Mouse (Mus musculus) neural tube, embryonic 11.5 days (tissue): Measurements from ENCODE around the gene Gckr. TPM values are rescaled to one million over a fixed set of nuclear protein-coding genes. Genes with fewer than 3 reads are reported as not detected.

Experiments used
- ATAC-seq: fragments of 200-750 bp; cut with Nextera tagmentation; 2 replicates; pipeline ENCODE4 v1.8.0; 2017; ENCODE audit warnings: moderate number of reproducible peaks, mild to moderate bottlenecking, moderate TSS enrichment, moderate library complexity; ENCODE audit not compliant: insufficient read depth, low FRiP score, low TSS enrichment
- DNase-seq: peaks from one replicate; pipeline ENCODE4 v3.0.0-alpha.2; 2015; ENCODE audit warnings: low spot score
- H3K27ac ChIP-seq: fragments of 300-500 bp; sonication (generic); 2 replicates; pipeline ENCODE4 v1.5.1; 2014; ENCODE audit warnings: low read depth, mild to moderate bottlenecking, low read length
- H3K27me3 ChIP-seq: fragments of 300-500 bp; sonication (generic); 2 replicates; pipeline ENCODE4 v1.6.1; 2014; ENCODE audit warnings: mild to moderate bottlenecking, low read length, mixed read lengths; ENCODE audit not compliant: control insufficient read depth, insufficient read depth
- H3K36me3 ChIP-seq: fragments of 300-500 bp; sonication (generic); 2 replicates; pipeline ENCODE4 v1.6.1; 2014; ENCODE audit warnings: mild to moderate bottlenecking, low read length, moderate library complexity, mixed read lengths; ENCODE audit not compliant: control insufficient read depth, insufficient read depth
- H3K4me1 ChIP-seq: fragments of 300-500 bp; sonication (generic); 2 replicates; pipeline ENCODE4 v1.6.1; 2014; ENCODE audit warnings: low read length, mixed read lengths; ENCODE audit not compliant: control insufficient read depth, insufficient read depth
- H3K4me2 ChIP-seq: fragments of 300-500 bp; sonication (generic); 2 replicates; pipeline ENCODE4 v1.6.1; 2014; ENCODE audit warnings: low read depth, mild to moderate bottlenecking, moderate library complexity
- H3K4me3 ChIP-seq: fragments of 300-500 bp; sonication (generic); 2 replicates; pipeline ENCODE4 v1.5.1; 2014; ENCODE audit warnings: low read depth, low read length
- H3K9ac ChIP-seq: fragments of 300-500 bp; sonication (generic); 2 replicates; pipeline ENCODE4 v1.6.1; 2014; ENCODE audit warnings: mild to moderate bottlenecking, low read length
- H3K9me3 ChIP-seq: fragments of 300-500 bp; sonication (generic); 2 replicates; pipeline ENCODE4 v1.6.1; 2016; ENCODE audit warnings: low read length; ENCODE audit not compliant: control insufficient read depth
- WGBS: fragments of 180-500 bp; shearing (Covaris S2); extraction: QIAGEN DNeasy Blood & Tissue Kit; methylation state at CpG from one replicate; pipeline ENCODE4 v1.1.7; 2014; 5-methylcytosine and 5-hydroxymethylcytosine counted together
- polyA plus RNA-seq: library from polyadenylated mRNA; unstranded; fragments of >200 nt; fragmentation: Nextera tagmentation; extraction: Ambion mirVana; gene quantifications from 2 replicates; pipeline ENCODE4 v1.2.1, GENCODE M21; 2014

Gckr gene
- not detected in 2 replicates for polyA plus RNA-seq

- WGBS = 77% methylated on average over 13 of the region's 13 CpGs
- H3K4me3 ChIP-seq = peak within 1 kb of the TSS; percentile 85
- no peak for ATAC-seq
- no peak within 1 kb of the TSS for H3K27ac ChIP-seq
- peaks cover 6% of the 10 kb centered on the region for H3K36me3 ChIP-seq
- H3K9me3 ChIP-seq = no peaks in the 10 kb centered on the region
- peaks cover 8% of the 10 kb centered on the region for H3K4me1 ChIP-seq
- DNase-seq = no peak
- peak within 1 kb of the TSS; percentile 97 for H3K4me2 ChIP-seq
- H3K27me3 ChIP-seq = no peaks in the 10 kb centered on the region
- no peak within 1 kb of the TSS; the same call in 1 of the 2 replicates for H3K9ac ChIP-seq
Observed at GRCm38 (mm10) chr5:31297047-31297757, at the start of gene Gckr. TSS of gene Gckr (plus strand) at chr5:31297443.

- no peaks in the 10 kb centered on the region for H3K9me3 ChIP-seq
- no peak overlapping the region for H3K27ac ChIP-seq
- H3K4me3 ChIP-seq = peak overlapping the region; percentile 6; the same call in 1 of the 2 replicates
- 69% methylated on average over 4 of the region's 4 CpGs for WGBS
- no peak overlapping the region for H3K4me2 ChIP-seq
- DNase-seq = no peak
- no peak overlapping the region for H3K9ac ChIP-seq
- no peaks in the 10 kb centered on the region for H3K27me3 ChIP-seq
- peaks cover 25% of the 10 kb centered on the region for H3K36me3 ChIP-seq
- peaks cover 9% of the 10 kb centered on the region; the same call in 1 of the 2 replicates for H3K4me1 ChIP-seq
- ATAC-seq = no peak
Observed at GRCm38 (mm10) chr5:31250716-31251115, 46.5 kb upstream of the Gckr start.

GRCm38 (mm10) chr5:31251541-31252101, 45.6 kb upstream of the Gckr start, which contains the start of gene Krtcap3:
TSS of gene Krtcap3 (plus strand) at chr5:31251691.
- Histone ChIP-seq H3K27me3 (no peaks in the 10 kb centered on the region), H3K4me2 (peak within 1 kb of the TSS; percentile 15), H3K4me3 (peak within 1 kb of the TSS; percentile 8), H3K4me1 (peaks cover 9% of the 10 kb centered on the region; the same call in 1 of the 2 replicates), H3K9me3 (no peaks in the 10 kb centered on the region), H3K27ac (no peak within 1 kb of the TSS), H3K36me3 (peaks cover 24% of the 10 kb centered on the region), H3K9ac (peak within 1 kb of the TSS; percentile 12; the same call in 1 of the 2 replicates)
- DNase-seq (peak; percentile 25), ATAC-seq (no peak)
- 8% methylated on average over 47 of the region's 47 CpGs for WGBS

GRCm38 (mm10) chr5:31252151-31252550, 45.1 kb upstream of the Gckr start:
- H3K27me3 ChIP-seq = no peaks in the 10 kb centered on the region
- no peak for ATAC-seq
- no peak overlapping the region for H3K4me3 ChIP-seq
- no peak for DNase-seq
- WGBS = 50% methylated on average over 10 of the region's 10 CpGs
- H3K9me3 ChIP-seq = no peaks in the 10 kb centered on the region
- no peak overlapping the region for H3K27ac ChIP-seq
- H3K4me2 ChIP-seq = peak overlapping the region; percentile 15
- peaks cover 9% of the 10 kb centered on the region; the same call in 1 of the 2 replicates for H3K4me1 ChIP-seq
- peaks cover 25% of the 10 kb centered on the region for H3K36me3 ChIP-seq
- 0 out of 2 replicates have a peak overlapping the region, but pooled peaks have one; percentile 12 for H3K9ac ChIP-seq

- Histone ChIP-seq H3K9me3 (no peaks in the 10 kb centered on the region), H3K4me3 (no peak overlapping the region), H3K4me2 (no peak overlapping the region), H3K27ac (no peak overlapping the region), H3K27me3 (no peaks in the 10 kb centered on the region), H3K36me3 (peaks cover 21% of the 10 kb centered on the region), H3K4me1 (peaks cover 9% of the 10 kb centered on the region; the same call in 1 of the 2 replicates), H3K9ac (no peak overlapping the region)
- 83% methylated on average over 16 of the region's 16 CpGs for WGBS
- DNase-seq (no peak), ATAC-seq (no peak)
Observed at GRCm38 (mm10) chr5:31252795-31253545, 44.3 kb upstream of the Gckr start.

GRCm38 (mm10) chr5:31253806-31254205, 43.4 kb upstream of the Gckr start:
- H3K9me3 ChIP-seq = no peaks in the 10 kb centered on the region
- no peaks in the 10 kb centered on the region for H3K27me3 ChIP-seq
- no peak overlapping the region for H3K9ac ChIP-seq
- ATAC-seq = no peak
- peaks cover 9% of the 10 kb centered on the region; the same call in 1 of the 2 replicates for H3K4me1 ChIP-seq
- 91% methylated on average over 8 of the region's 8 CpGs for WGBS
- H3K4me3 ChIP-seq = no peak overlapping the region
- peaks cover 21% of the 10 kb centered on the region for H3K36me3 ChIP-seq
- DNase-seq = no peak
- no peak overlapping the region for H3K4me2 ChIP-seq
- H3K27ac ChIP-seq = no peak overlapping the region

- H3K36me3 ChIP-seq = peaks cover 23% of the 10 kb centered on the region
- WGBS = 90% methylated on average over 7 of the region's 7 CpGs
Observed at GRCm38 (mm10) chr5:31254452-31254851, 42.8 kb upstream of the Gckr start.

GRCm38 (mm10) chr5:31254901-31255300, 42.3 kb upstream of the Gckr start:
- no peak overlapping the region for H3K4me2 ChIP-seq
- H3K4me3 ChIP-seq = no peak overlapping the region
- no peak overlapping the region for H3K27ac ChIP-seq
- no peak for ATAC-seq
- H3K4me1 ChIP-seq = peaks cover 9% of the 10 kb centered on the region; the same call in 1 of the 2 replicates
- no peak for DNase-seq
- 89% methylated on average over 8 of the region's 8 CpGs for WGBS
- H3K9me3 ChIP-seq = no peaks in the 10 kb centered on the region
- no peaks in the 10 kb centered on the region for H3K27me3 ChIP-seq
- no peak overlapping the region for H3K9ac ChIP-seq
- H3K36me3 ChIP-seq = peaks cover 23% of the 10 kb centered on the region

More at GRCm38 (mm10) chr5:31254452-31254851, 42.8 kb upstream of the Gckr start:
- ATAC-seq (no peak), DNase-seq (no peak)
- no peaks in the 10 kb centered on the region for H3K27me3 ChIP-seq
- H3K4me2 ChIP-seq = no peak overlapping the region
- H3K9ac ChIP-seq = no peak overlapping the region
- H3K27ac ChIP-seq = no peak overlapping the region
- no peaks in the 10 kb centered on the region for H3K9me3 ChIP-seq
- peaks cover 9% of the 10 kb centered on the region; the same call in 1 of the 2 replicates for H3K4me1 ChIP-seq
- H3K4me3 ChIP-seq = no peak overlapping the region
